Mouse (Mus musculus): ENCODE data around the gene Dydc2.

- TF ChIP-seq CTCF (conservative IDR thresholded peaks at IDR 0.05; ENCODE audit: low read length) (no peak), POU5F1 (IDR thresholded peaks at IDR 0.05; ENCODE audit: borderline replicate concordance, low read length) (no peak), NANOG (IDR thresholded peaks at IDR 0.05; ENCODE audit: borderline replicate concordance, low read length) (no peak)
Measured at GRCm38 (mm10) chr14:41011916-41012315, 57.1 kb downstream of the Dydc2 start.
